Mouse (Mus musculus) liver, embryonic 16.5 days (tissue): ENCODE data around the gene Xylt2. TPM values are rescaled to one million over a fixed set of nuclear protein-coding genes. Genes with fewer than 3 reads are reported as not detected.

Experiments
- ATAC-seq: fragments of 200-750 bp; cut with Nextera tagmentation; 2 replicates; pipeline ENCODE4 v1.8.0; 2017; ENCODE audit warnings: low read depth, mild to moderate bottlenecking, moderate number of reproducible peaks, moderate library complexity
- H3K27ac ChIP-seq: fragments of 300-500 bp; sonication (generic); 2 replicates; pipeline ENCODE4 v1.5.1; 2014; ENCODE audit warnings: mild to moderate bottlenecking, low read length
- H3K27me3 ChIP-seq: fragments of 300-500 bp; sonication (generic); 2 replicates; pipeline ENCODE4 v1.6.1; 2014; ENCODE audit warnings: low read depth, low read length, mixed read lengths; ENCODE audit not compliant: control insufficient read depth, insufficient read depth
- H3K36me3 ChIP-seq: fragments of 300-500 bp; sonication (generic); 2 replicates; pipeline ENCODE4 v1.6.1; 2014; ENCODE audit warnings: mild to moderate bottlenecking; ENCODE audit not compliant: control insufficient read depth, insufficient read depth
- H3K4me1 ChIP-seq: fragments of 300-500 bp; sonication (generic); 2 replicates; pipeline ENCODE4 v1.6.1; 2014; ENCODE audit warnings: low read depth, low read length, mixed read lengths; ENCODE audit not compliant: control insufficient read depth
- H3K4me2 ChIP-seq: fragments of 300-500 bp; sonication (generic); 2 replicates; pipeline ENCODE4 v1.6.1; 2014; ENCODE audit warnings: low read depth, low read length, mixed read lengths
- H3K4me3 ChIP-seq: fragments of 300-500 bp; sonication (generic); 2 replicates; pipeline ENCODE4 v1.5.1; 2014; ENCODE audit warnings: low read depth, mild to moderate bottlenecking, low read length
- H3K9ac ChIP-seq: fragments of 300-500 bp; sonication (generic); 2 replicates; pipeline ENCODE4 v1.6.1; 2014; ENCODE audit warnings: low read depth, low read length
- H3K9me3 ChIP-seq: fragments of 300-500 bp; sonication (generic); replicated peaks from 2 replicates; pipeline ENCODE4 v1.6.1; 2016; ENCODE audit warnings: low read length; ENCODE audit not compliant: control insufficient read depth
- WGBS: fragments of 180-500 bp; shearing (Covaris S2); extraction: QIAGEN DNeasy Blood & Tissue Kit; methylation state at CpG from one replicate; pipeline ENCODE4 v1.1.7; 2014; ENCODE audit not compliant: insufficient replicate concordance; 5-methylcytosine and 5-hydroxymethylcytosine counted together
- polyA plus RNA-seq: library from polyadenylated mRNA; unstranded; fragments of >200 nt; fragmentation: Nextera tagmentation; extraction: Ambion mirVana; gene quantifications from 2 replicates; pipeline ENCODE4 v1.2.1, GENCODE M21; 2015

Xylt2 gene
- polyA plus RNA-seq, 1 experiment from 2014 or later: 2.6 TPM

GRCm38 (mm10) chr11:94682427-94682826 lies 5.1 kb upstream of the Xylt2 start:
- H3K4me1 ChIP-seq: no peaks in the 10 kb centered on the region; the same call in 1 of the 2 replicates
- H3K9me3 ChIP-seq: no peaks in the 10 kb centered on the region
- H3K36me3 ChIP-seq: no peaks in the 10 kb centered on the region
- H3K27me3 ChIP-seq: no peaks in the 10 kb centered on the region; the same call in 1 of the 2 replicates
- no peak for ATAC-seq
- H3K9ac ChIP-seq: no peak overlapping the region
- H3K27ac ChIP-seq: no peak overlapping the region
- H3K4me2 ChIP-seq: no peak overlapping the region
- H3K4me3 ChIP-seq: no peak overlapping the region
- 63% methylated on average over 7 of the region's 7 CpGs for WGBS

GRCm38 (mm10) chr11:94681640-94682039 lies 4.3 kb upstream of the Xylt2 start:
- Histone ChIP-seq H3K9me3 (no peaks in the 10 kb centered on the region), H3K27ac (no peak overlapping the region), H3K4me2 (no peak overlapping the region), H3K4me1 (peaks cover 2% of the 10 kb centered on the region), H3K9ac (no peak overlapping the region), H3K36me3 (no peaks in the 10 kb centered on the region), H3K4me3 (no peak overlapping the region), H3K27me3 (no peaks in the 10 kb centered on the region; the same call in 1 of the 2 replicates)
- no peak for ATAC-seq
- WGBS: 66% methylated on average over 4 of the region's 4 CpGs

- no peak for ATAC-seq
- Histone ChIP-seq H3K4me1 (peaks cover 5% of the 10 kb centered on the region), H3K9me3 (no peaks in the 10 kb centered on the region), H3K36me3 (no peaks in the 10 kb centered on the region), H3K27ac (no peak overlapping the region), H3K4me3 (no peak overlapping the region), H3K4me2 (no peak overlapping the region), H3K27me3 (no peaks in the 10 kb centered on the region; the same call in 1 of the 2 replicates), H3K9ac (no peak overlapping the region)
These were observed 3.3 kb upstream of the Xylt2 start for GRCm38 (mm10) chr11:94680639-94681038.

GRCm38 (mm10) chr11:94677607-94678145 lies 361 bp upstream of the Xylt2 start:
- H3K4me1 ChIP-seq: peaks cover 5% of the 10 kb centered on the region
- peak overlapping the region; percentile 81 for H3K4me3 ChIP-seq
- no peaks in the 10 kb centered on the region; the same call in 1 of the 2 replicates for H3K27me3 ChIP-seq
- 31% methylated on average over 15 of the region's 15 CpGs for WGBS
- no peaks in the 10 kb centered on the region for H3K36me3 ChIP-seq
- no peaks in the 10 kb centered on the region for H3K9me3 ChIP-seq
- no peak for ATAC-seq
- 0 out of 2 replicates have a peak overlapping the region, but pooled peaks have one; percentile 37 for H3K9ac ChIP-seq
- H3K4me2 ChIP-seq: peak overlapping the region; percentile 92
- H3K27ac ChIP-seq: no peak overlapping the region

GRCm38 (mm10) chr11:94676308-94676707 lies 1.0 kb downstream of the Xylt2 start:
- peak overlapping the region; percentile 81 for H3K4me3 ChIP-seq
- 41% methylated on average over 4 of the region's 4 CpGs for WGBS
- no peak for ATAC-seq

GRCm38 (mm10) chr11:94675446-94675845 lies 1.9 kb downstream of the Xylt2 start:
- Histone ChIP-seq H3K9ac (no peak overlapping the region), H3K27ac (no peak overlapping the region), H3K4me1 (peaks cover 5% of the 10 kb centered on the region), H3K27me3 (no peaks in the 10 kb centered on the region; the same call in 1 of the 2 replicates), H3K4me3 (no peak overlapping the region), H3K9me3 (no peaks in the 10 kb centered on the region), H3K4me2 (no peak overlapping the region), H3K36me3 (no peaks in the 10 kb centered on the region)
- WGBS: 73% methylated on average over 5 of the region's 5 CpGs
- no peak for ATAC-seq

More at GRCm38 (mm10) chr11:94676308-94676707, 1.0 kb downstream of the Xylt2 start:
- peak overlapping the region; percentile 92 for H3K4me2 ChIP-seq
- no peaks in the 10 kb centered on the region for H3K9me3 ChIP-seq
- H3K36me3 ChIP-seq: no peaks in the 10 kb centered on the region
- no peaks in the 10 kb centered on the region; the same call in 1 of the 2 replicates for H3K27me3 ChIP-seq
- no peak overlapping the region for H3K27ac ChIP-seq
- H3K9ac ChIP-seq: peak overlapping the region; percentile 80
- H3K4me1 ChIP-seq: peaks cover 5% of the 10 kb centered on the region

GRCm38 (mm10) chr11:94674984-94675383 lies 2.3 kb downstream of the Xylt2 start:
- no peaks in the 10 kb centered on the region; the same call in 1 of the 2 replicates for H3K27me3 ChIP-seq
- no peaks in the 10 kb centered on the region for H3K9me3 ChIP-seq
- ATAC-seq: no peak
- no peaks in the 10 kb centered on the region for H3K36me3 ChIP-seq
- H3K9ac ChIP-seq: no peak overlapping the region
- H3K4me2 ChIP-seq: no peak overlapping the region
- H3K4me1 ChIP-seq: peaks cover 5% of the 10 kb centered on the region
- no peak overlapping the region for H3K27ac ChIP-seq
- H3K4me3 ChIP-seq: no peak overlapping the region
- 70% methylated on average over 5 of the region's 5 CpGs for WGBS

GRCm38 (mm10) chr11:94665281-94665680 lies 12.0 kb downstream of the Xylt2 start:
- ATAC-seq: no peak
- H3K9me3 ChIP-seq: no peaks in the 10 kb centered on the region
- WGBS: 71% methylated on average over 6 of the region's 6 CpGs
- H3K27ac ChIP-seq: no peak overlapping the region
- no peaks in the 10 kb centered on the region for H3K4me1 ChIP-seq
- no peaks in the 10 kb centered on the region; the same call in 1 of the 2 replicates for H3K36me3 ChIP-seq
- H3K27me3 ChIP-seq: no peaks in the 10 kb centered on the region
- H3K4me3 ChIP-seq: no peak overlapping the region
- H3K9ac ChIP-seq: no peak overlapping the region
- H3K4me2 ChIP-seq: no peak overlapping the region

GRCm38 (mm10) chr11:94661344-94661743 lies 16.0 kb downstream of the Xylt2 start:
- 36% methylated on average over 1 of the region's 1 CpGs for WGBS
- no peak overlapping the region for H3K4me3 ChIP-seq
- H3K27ac ChIP-seq: no peak overlapping the region
- H3K9ac ChIP-seq: no peak overlapping the region
- no peaks in the 10 kb centered on the region for H3K4me1 ChIP-seq
- H3K4me2 ChIP-seq: no peak overlapping the region
- H3K9me3 ChIP-seq: no peaks in the 10 kb centered on the region
- no peaks in the 10 kb centered on the region for H3K27me3 ChIP-seq
- peaks cover 4% of the 10 kb centered on the region for H3K36me3 ChIP-seq
- ATAC-seq: no peak
